Mouse (Mus musculus) spleen, adult 12 weeks (tissue): Measurements from ENCODE around the gene Nfxl1.

Experiments
- DNase-seq: peaks from one replicate; pipeline ENCODE4 v3.0.0; 2022; ENCODE audit warnings: low spot score

The Nfxl1 gene

GRCm38 (mm10) chr5:72501763-72502162 is 57.7 kb downstream of the Nfxl1 start:
- DNase-seq, result no peak

DNA sequence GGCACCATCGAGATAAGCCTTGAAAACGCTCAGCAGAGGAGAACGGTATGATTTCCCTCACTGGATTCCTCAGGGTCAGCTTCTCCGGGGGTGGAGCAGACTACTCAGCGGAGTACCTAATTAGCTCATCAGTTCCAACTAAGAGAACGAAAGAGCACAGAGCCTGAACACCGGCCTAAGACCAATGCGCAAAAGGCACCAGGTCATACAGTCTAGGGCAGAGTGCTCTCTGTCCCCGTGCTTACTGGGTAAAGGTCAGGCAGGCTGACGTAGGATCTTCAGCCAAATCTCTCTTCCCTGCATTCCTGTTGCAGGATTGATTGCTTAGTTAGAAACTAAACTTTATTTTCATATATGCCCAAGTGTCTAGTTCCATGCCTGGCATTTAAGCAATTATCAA is 61.2 kb downstream of the Nfxl1 start:
- no peak for DNase-seq

DNA sequence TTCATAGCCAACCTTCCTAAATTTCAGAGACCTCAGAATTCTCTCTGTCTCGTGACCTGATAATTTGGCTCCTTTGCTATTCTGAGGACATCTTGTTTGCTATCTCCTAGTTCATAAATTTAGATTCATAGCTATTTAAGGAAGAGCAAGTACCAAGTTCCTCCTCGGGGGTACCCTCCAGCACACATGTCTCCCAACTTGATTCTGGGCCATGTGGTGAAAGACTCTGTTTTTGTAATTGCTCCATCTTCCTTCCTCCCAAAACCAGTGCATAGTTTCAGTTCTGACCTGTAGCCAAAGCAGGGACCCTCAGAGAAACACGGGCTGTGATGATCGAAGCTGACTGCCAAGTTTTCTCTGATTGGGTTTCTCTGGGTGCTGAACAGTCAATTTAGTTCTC is 62.7 kb downstream of the Nfxl1 start:
- no peak for DNase-seq

GRCm38 (mm10) chr5:72493906-72494305 is 65.6 kb downstream of the Nfxl1 start:
- no peak for DNase-seq

GRCm38 (mm10) chr5:72491232-72491631 is 68.3 kb downstream of the Nfxl1 start:
- no peak for DNase-seq

GRCm38 (mm10) chr5:72480456-72480855 is 79.0 kb downstream of the Nfxl1 start:
- DNase-seq, result no peak

GRCm38 (mm10) chr5:72472317-72473009 is 87.0 kb downstream of the Nfxl1 start:
- DNase-seq, result no peak

GRCm38 (mm10) chr5:72471746-72472145 is 87.7 kb downstream of the Nfxl1 start:
- DNase-seq, result no peak

GRCm38 (mm10) chr5:72464932-72465331 is 94.6 kb downstream of the Nfxl1 start:
- no peak for DNase-seq
